Mouse (Mus musculus) CH12.LX (cell line): ENCODE data around the gene Zfp697.

Experiments used
- EP300 ChIP-seq: IDR thresholded peaks from 2 replicates; pipeline ENCODE4 v1.6.1; 2011; ENCODE audit warnings: low read length, improper control_type of control experiment
- MEF2A ChIP-seq: IDR thresholded peaks from 2 replicates; pipeline ENCODE4 v1.6.1; 2014; ENCODE audit warnings: low read depth, mild to moderate bottlenecking, inconsistent platforms, low read length, improper control_type of control experiment, borderline replicate concordance
- MXI1 ChIP-seq: IDR thresholded peaks from 2 replicates; pipeline ENCODE4 v1.6.1; 2011; ENCODE audit warnings: mild to moderate bottlenecking, low read depth, low read length, improper control_type of control experiment
- POLR2A ChIP-seq: IDR thresholded peaks from 2 replicates; pipeline ENCODE4 v1.6.1; 2011; ENCODE audit warnings: low read depth, mild to moderate bottlenecking, improper control_type of control experiment, low read length
- ZKSCAN1 ChIP-seq: IDR thresholded peaks from 2 replicates; pipeline ENCODE4 v1.6.1; 2012; ENCODE audit warnings: low read depth, inconsistent platforms, low read length, improper control_type of control experiment, borderline replicate concordance

- TF ChIP-seq MXI1: no peak
- no peak for TF ChIP-seq POLR2A
- TF ChIP-seq MEF2A: no peak
- no peak for TF ChIP-seq EP300
- TF ChIP-seq ZKSCAN1: no peak
These were observed 252.9 kb downstream of the Zfp697 start for GRCm38 (mm10) chr3:98635145-98635544.
